Mouse (Mus musculus): ENCODE measurements around the gene Scamp1. TPM values are rescaled to one million over a fixed set of nuclear protein-coding genes. Genes with fewer than 3 reads are reported as not detected.

Gene Scamp1
- polyA plus RNA-seq, 1 experiment: 5.3 TPM

- Histone ChIP-seq H3K36me3 (ENCODE audit: control insufficient read depth, insufficient read depth) (no peaks in the 10 kb centered on the region), H3K27me3 (ENCODE audit: control insufficient read depth, insufficient read depth, insufficient read length) (no peaks in the 10 kb centered on the region), H3K4me3 (ENCODE audit: insufficient read depth, poor library complexity, severe bottlenecking) (no peak overlapping the region), H3K79me3 (ENCODE audit: low read depth) (peaks cover 30% of the 10 kb centered on the region), H3ac (ENCODE audit: control insufficient read depth, insufficient read length, low read depth) (no peak overlapping the region), H3K79me2 (ENCODE audit: control insufficient read depth, insufficient read depth) (peaks cover 69% of the 10 kb centered on the region)
- TF ChIP-seq FOSL1 (IDR thresholded peaks at IDR 0.05; ENCODE audit: insufficient read depth, low read length, poor library complexity, severe bottlenecking) (peak; percentile 81), MYOD1 (IDR thresholded peaks at IDR 0.05; ENCODE audit: control insufficient read depth, insufficient read length, low read depth) (peak; percentile 59), MYOG (IDR thresholded peaks at IDR 0.05; ENCODE audit: control insufficient read depth, extremely low read depth, insufficient read length) (no peak), USF1 (IDR thresholded peaks at IDR 0.05; ENCODE audit: low read depth) (peak; percentile 77), CEBPB (IDR thresholded peaks at IDR 0.05; ENCODE audit: low read depth) (peak; percentile 83), MAX (IDR thresholded peaks at IDR 0.05) (peak; percentile 32), CTCF (IDR thresholded peaks at IDR 0.05; ENCODE audit: control insufficient read depth, insufficient read depth, insufficient read length) (no peak)
Observed at GRCm38 (mm10) chr13:94154512-94155296, 131.0 kb downstream of the Scamp1 start.

- H3K36me3 ChIP-seq (ENCODE audit: control insufficient read depth, insufficient read depth): no peaks in the 10 kb centered on the region
- H3K27me3 ChIP-seq (ENCODE audit: control insufficient read depth, insufficient read depth, insufficient read length): no peaks in the 10 kb centered on the region
- TF ChIP-seq MYOD1 (IDR thresholded peaks at IDR 0.05; ENCODE audit: control insufficient read depth, insufficient read length, low read depth): peak; percentile 88
- no peak for TF ChIP-seq MYOG (IDR thresholded peaks at IDR 0.05; ENCODE audit: control insufficient read depth, extremely low read depth, insufficient read length)
- TF ChIP-seq FOSL1 (IDR thresholded peaks at IDR 0.05; ENCODE audit: insufficient read depth, low read length, poor library complexity, severe bottlenecking): no peak
- no peak for TF ChIP-seq CEBPB (IDR thresholded peaks at IDR 0.05; ENCODE audit: low read depth)
- no peak for TF ChIP-seq USF1 (IDR thresholded peaks at IDR 0.05; ENCODE audit: low read depth)
- TF ChIP-seq CTCF (IDR thresholded peaks at IDR 0.05; ENCODE audit: control insufficient read depth, insufficient read depth, insufficient read length): no peak
- no peak for TF ChIP-seq MAX (IDR thresholded peaks at IDR 0.05)
- H3ac ChIP-seq (ENCODE audit: control insufficient read depth, insufficient read length, low read depth): peak overlapping the region; percentile 32
- H3K79me3 ChIP-seq (ENCODE audit: low read depth): peaks cover 36% of the 10 kb centered on the region
- peaks cover 71% of the 10 kb centered on the region for H3K79me2 ChIP-seq (ENCODE audit: control insufficient read depth, insufficient read depth)
- H3K4me3 ChIP-seq (ENCODE audit: insufficient read depth, poor library complexity, severe bottlenecking): no peak overlapping the region
Observed at GRCm38 (mm10) chr13:94153658-94154057, 132.0 kb downstream of the Scamp1 start.

- Histone ChIP-seq H3K4me3 (ENCODE audit: insufficient read depth, poor library complexity, severe bottlenecking) (no peak overlapping the region), H3ac (ENCODE audit: control insufficient read depth, insufficient read length, low read depth) (no peak overlapping the region), H3K79me2 (ENCODE audit: control insufficient read depth, insufficient read depth) (peaks cover 70% of the 10 kb centered on the region), H3K79me3 (ENCODE audit: low read depth) (peaks cover 33% of the 10 kb centered on the region), H3K27me3 (ENCODE audit: control insufficient read depth, insufficient read depth, insufficient read length) (no peaks in the 10 kb centered on the region), H3K36me3 (ENCODE audit: control insufficient read depth, insufficient read depth) (no peaks in the 10 kb centered on the region)
- TF ChIP-seq MAX (IDR thresholded peaks at IDR 0.05): peak; percentile 29
- peak; percentile 33 for TF ChIP-seq MYOD1 (IDR thresholded peaks at IDR 0.05; ENCODE audit: control insufficient read depth, insufficient read length, low read depth)
- no peak for TF ChIP-seq CEBPB (IDR thresholded peaks at IDR 0.05; ENCODE audit: low read depth)
- peak; percentile 91 for TF ChIP-seq FOSL1 (IDR thresholded peaks at IDR 0.05; ENCODE audit: insufficient read depth, low read length, poor library complexity, severe bottlenecking)
- TF ChIP-seq CTCF (IDR thresholded peaks at IDR 0.05; ENCODE audit: control insufficient read depth, insufficient read depth, insufficient read length): no peak
- no peak for TF ChIP-seq USF1 (IDR thresholded peaks at IDR 0.05; ENCODE audit: low read depth)
- no peak for TF ChIP-seq MYOG (IDR thresholded peaks at IDR 0.05; ENCODE audit: control insufficient read depth, extremely low read depth, insufficient read length)
Observed at GRCm38 (mm10) chr13:94152836-94153235, 132.8 kb downstream of the Scamp1 start.

Other genes starting within 250 kb of the Scamp1 start
- 15.5 TPM for gene Lhfpl2, start 228.1 kb downstream of the Scamp1 start, polyA plus RNA-seq (2012; fragmentation: generic; extraction: Trizol)
- gene Ap3b1, start 73.1 kb upstream of the Scamp1 start, polyA plus RNA-seq (2012; fragmentation: generic; extraction: Trizol): 21.2 TPM

All from C2C12 (cell line).